Mouse (Mus musculus): ENCODE data around the gene 2210016L21Rik. TPM values are rescaled to one million over a fixed set of nuclear protein-coding genes. Genes with fewer than 3 reads are reported as not detected.

Gene 2210016L21Rik
- polyA plus RNA-seq, 1 experiment from 2014 or later = 66.7 TPM

GRCm38 (mm10) chr5:114985074-114985473, 43.1 kb downstream of the 2210016L21Rik start:
- no peak overlapping the region for H3K9ac ChIP-seq
- H3K4me3 ChIP-seq = no peak overlapping the region
- 0 out of 2 replicates have a peak, but pooled peaks cover 4% of the 10 kb centered on the region for H3K9me3 ChIP-seq
- ATAC-seq (ENCODE audit: low FRiP score, low read depth) = no peak
- no peak overlapping the region for H3K27ac ChIP-seq
- 0 out of 2 replicates have a peak, but pooled peaks cover 4% of the 10 kb centered on the region for H3K27me3 ChIP-seq (replicated peaks)
- 0 out of 2 replicates have a peak, but pooled peaks cover 2% of the 10 kb centered on the region for H3K4me1 ChIP-seq
- no peaks in the 10 kb centered on the region for H3K36me3 ChIP-seq
- H3K4me2 ChIP-seq (replicated peaks) = no peak overlapping the region

- Histone ChIP-seq H3K4me1 (no peaks in the 10 kb centered on the region), H3K27ac (no peak overlapping the region), H3K36me3 (no peaks in the 10 kb centered on the region), H3K4me3 (no peak overlapping the region), H3K27me3 (replicated peaks) (no peaks in the 10 kb centered on the region), H3K4me2 (replicated peaks) (no peak overlapping the region), H3K9ac (no peak overlapping the region), H3K9me3 (no peaks in the 10 kb centered on the region)
- WGBS = 81% methylated on average over 16 of the region's 16 CpGs
- ATAC-seq (ENCODE audit: low FRiP score, low read depth) = no peak
These were observed 54.5 kb downstream of the 2210016L21Rik start for GRCm38 (mm10) chr5:114996447-114996846.

GRCm38 (mm10) chr5:114997327-114997726, 55.4 kb downstream of the 2210016L21Rik start:
- 73% methylated on average over 6 of the region's 6 CpGs for WGBS
- ATAC-seq (ENCODE audit: low FRiP score, low read depth) = no peak
- no peaks in the 10 kb centered on the region for H3K9me3 ChIP-seq
- no peak overlapping the region for H3K9ac ChIP-seq
- no peaks in the 10 kb centered on the region for H3K4me1 ChIP-seq
- H3K27ac ChIP-seq = no peak overlapping the region
- no peak overlapping the region for H3K4me2 ChIP-seq (replicated peaks)
- H3K36me3 ChIP-seq = no peaks in the 10 kb centered on the region
- no peak overlapping the region for H3K4me3 ChIP-seq
- H3K27me3 ChIP-seq (replicated peaks) = no peaks in the 10 kb centered on the region

Other genes starting within 250 kb of the 2210016L21Rik start
- gene Tchp, start 234.4 kb upstream of the 2210016L21Rik start, polyA plus RNA-seq (2016; fragmentation: Nextera tagmentation; extraction: Ambion mirVana) = 20.4 and 23.4 TPM in 2 replicates
- 76.4 and 89.3 TPM in 2 replicates for gene Ankrd13a, start 167.5 kb upstream of the 2210016L21Rik start, polyA plus RNA-seq (2016; fragmentation: Nextera tagmentation; extraction: Ambion mirVana)
- gene Git2, start 166.6 kb upstream of the 2210016L21Rik start, polyA plus RNA-seq (2016; fragmentation: Nextera tagmentation; extraction: Ambion mirVana) = 53.9 and 57.2 TPM in 2 replicates
- 190 and 192 TPM in 2 replicates for gene 1500011B03Rik, start 118.7 kb upstream of the 2210016L21Rik start, polyA plus RNA-seq (2016; fragmentation: Nextera tagmentation; extraction: Ambion mirVana)
- gene 4930519G04Rik, start 88.5 kb upstream of the 2210016L21Rik start, polyA plus RNA-seq (2016; fragmentation: Nextera tagmentation; extraction: Ambion mirVana) = not detected in 2 replicates
- gene Gm9936, start 83.5 kb upstream of the 2210016L21Rik start, polyA plus RNA-seq (2016; fragmentation: Nextera tagmentation; extraction: Ambion mirVana) = 0.45 and 0.71 TPM in 2 replicates
- gene Oasl2, start 45.2 kb upstream of the 2210016L21Rik start, polyA plus RNA-seq (2016; fragmentation: Nextera tagmentation; extraction: Ambion mirVana) = 1.3 and 2.5 TPM in 2 replicates
- gene Oasl1, start 18.9 kb upstream of the 2210016L21Rik start, polyA plus RNA-seq (2016; fragmentation: Nextera tagmentation; extraction: Ambion mirVana) = 0.38 and 0.61 TPM in 2 replicates
- 0.05 TPM in 1 of 2 replicates, not detected in the other for gene Hnf1a, start 28.9 kb downstream of the 2210016L21Rik start, polyA plus RNA-seq (2016; fragmentation: Nextera tagmentation; extraction: Ambion mirVana)
- gene Sppl3, start 69.0 kb downstream of the 2210016L21Rik start, polyA plus RNA-seq (2016; fragmentation: Nextera tagmentation; extraction: Ambion mirVana) = 43.5 and 46.7 TPM in 2 replicates
- 27.1 and 32.7 TPM in 2 replicates for gene Gm10401, start 156.1 kb downstream of the 2210016L21Rik start, polyA plus RNA-seq (2016; fragmentation: Nextera tagmentation; extraction: Ambion mirVana)
- gene Acads, start 177.2 kb downstream of the 2210016L21Rik start, polyA plus RNA-seq (2016; fragmentation: Nextera tagmentation; extraction: Ambion mirVana) = 45.1 and 47.9 TPM in 2 replicates
- 60.4 and 61.2 TPM in 2 replicates for gene Unc119b, start 192.8 kb downstream of the 2210016L21Rik start, polyA plus RNA-seq (2016; fragmentation: Nextera tagmentation; extraction: Ambion mirVana)
- 57.7 and 64.4 TPM in 2 replicates for gene Mlec, start 216.0 kb downstream of the 2210016L21Rik start, polyA plus RNA-seq (2016; fragmentation: Nextera tagmentation; extraction: Ambion mirVana)

All from neural tube, embryonic 12.5 days (tissue).